Mouse (Mus musculus): Measurements from ENCODE around the gene P2ry12.
A peak's percentile ranks its signal among the peaks of the same experiment; 100 is the strongest.

Gene P2ry12

GRCm38 (mm10) chr3:59230912-59231311 lies 31.8 kb downstream of the P2ry12 start:
- no peak for DNase-seq

- peak; percentile 31 for DNase-seq
Measured at GRCm38 (mm10) chr3:59228730-59229551, 33.7 kb downstream of the P2ry12 start.

- no peak for DNase-seq
Measured at GRCm38 (mm10) chr3:59227696-59228095, 35.0 kb downstream of the P2ry12 start.

GRCm38 (mm10) chr3:59225411-59225810 lies 37.3 kb downstream of the P2ry12 start:
- no peak for DNase-seq

- DNase-seq = no peak
Measured at GRCm38 (mm10) chr3:59222303-59222702, 40.4 kb downstream of the P2ry12 start.

GRCm38 (mm10) chr3:59219326-59219725 lies 43.3 kb downstream of the P2ry12 start:
- DNase-seq = no peak

- DNase-seq = no peak
Measured at GRCm38 (mm10) chr3:59217211-59217610, 45.5 kb downstream of the P2ry12 start.

- DNase-seq = no peak
Measured at GRCm38 (mm10) chr3:59212404-59212803, 50.3 kb downstream of the P2ry12 start.

- no peak for DNase-seq
Measured at GRCm38 (mm10) chr3:59211784-59212183, 50.9 kb downstream of the P2ry12 start.

GRCm38 (mm10) chr3:59210727-59211126 lies 51.9 kb downstream of the P2ry12 start, which contains the start of gene P2ry13:
Gene P2ry13, minus strand, starts transcription at chr3:59210882.
- no peak for DNase-seq

- DNase-seq = no peak
Measured at GRCm38 (mm10) chr3:59210089-59210488, 52.6 kb downstream of the P2ry12 start.

- DNase-seq = peak; percentile 58
Measured at GRCm38 (mm10) chr3:59208650-59209548, 53.8 kb downstream of the P2ry12 start.

GRCm38 (mm10) chr3:59205941-59206340 lies 56.7 kb downstream of the P2ry12 start:
- DNase-seq = no peak

GRCm38 (mm10) chr3:59204719-59205503 lies 57.8 kb downstream of the P2ry12 start:
- no peak for DNase-seq

GRCm38 (mm10) chr3:59203802-59204520 lies 58.7 kb downstream of the P2ry12 start:
- DNase-seq = no peak

- DNase-seq = no peak
Measured at GRCm38 (mm10) chr3:59197329-59197948, 65.2 kb downstream of the P2ry12 start.

GRCm38 (mm10) chr3:59194938-59195337 lies 67.7 kb downstream of the P2ry12 start, which contains the start of gene Gpr87:
Gene Gpr87, minus strand, starts transcription at chr3:59195104.
- no peak for DNase-seq

GRCm38 (mm10) chr3:59194099-59194498 lies 68.6 kb downstream of the P2ry12 start:
- no peak for DNase-seq

- DNase-seq = no peak
Measured at GRCm38 (mm10) chr3:59191674-59192073, 71.0 kb downstream of the P2ry12 start.

- no peak for DNase-seq
Measured at GRCm38 (mm10) chr3:59187336-59187735, 75.3 kb downstream of the P2ry12 start.

- DNase-seq = no peak
Measured at GRCm38 (mm10) chr3:59185662-59186061, 77.0 kb downstream of the P2ry12 start.

GRCm38 (mm10) chr3:59182129-59182528 lies 80.5 kb downstream of the P2ry12 start:
- no peak for DNase-seq

Measured in kidney, postnatal 14 days (tissue).